Mouse (Mus musculus): ENCODE measurements around the gene Pnpla6.

Gene Pnpla6

GRCm38 (mm10) chr8:3515260-3515671 lies at the start of gene Pnpla6:
Gene Pnpla6, plus strand, starts transcription at chr8:3515384.
- peak; percentile 84 for DNase-seq (ENCODE audit: low spot score)

- DNase-seq (ENCODE audit: low spot score) = peak; percentile 100
Observed at GRCm38 (mm10) chr8:3467006-3467885, 47.9 kb upstream of the Pnpla6 start, which contains the start of gene Pex11g. Gene Pex11g, minus strand, starts transcription at chr8:3467680.

- peak; percentile 25 for DNase-seq (ENCODE audit: low spot score)
Observed at GRCm38 (mm10) chr8:3467886-3468545, 47.2 kb upstream of the Pnpla6 start.

GRCm38 (mm10) chr8:3468838-3469237 lies 46.3 kb upstream of the Pnpla6 start:
- no peak for DNase-seq (ENCODE audit: low spot score)

- no peak for DNase-seq (ENCODE audit: low spot score)
Observed at GRCm38 (mm10) chr8:3470562-3470961, 44.6 kb upstream of the Pnpla6 start, which contains the start of gene Tex45. Gene Tex45, plus strand, starts transcription at chr8:3470862.

- DNase-seq (ENCODE audit: low spot score) = peak; percentile 29
Observed at GRCm38 (mm10) chr8:3475715-3476429, 39.3 kb upstream of the Pnpla6 start.

GRCm38 (mm10) chr8:3480221-3480785 lies 34.9 kb upstream of the Pnpla6 start:
- DNase-seq (ENCODE audit: low spot score) = no peak

GRCm38 (mm10) chr8:3481605-3482004 lies 33.6 kb upstream of the Pnpla6 start:
- DNase-seq (ENCODE audit: low spot score) = no peak

GRCm38 (mm10) chr8:3482240-3482740 lies 32.9 kb upstream of the Pnpla6 start:
- no peak for DNase-seq (ENCODE audit: low spot score)

- DNase-seq (ENCODE audit: low spot score) = no peak
Observed at GRCm38 (mm10) chr8:3483546-3483945, 31.6 kb upstream of the Pnpla6 start.

- no peak for DNase-seq (ENCODE audit: low spot score)
Observed at GRCm38 (mm10) chr8:3485192-3485591, 30.0 kb upstream of the Pnpla6 start.

GRCm38 (mm10) chr8:3492901-3493844 lies 22.0 kb upstream of the Pnpla6 start, which contains the start of gene Zfp358:
Gene Zfp358, plus strand, starts transcription at chr8:3493138.
- peak; percentile 87 for DNase-seq (ENCODE audit: low spot score)

GRCm38 (mm10) chr8:3493845-3494208 lies 21.4 kb upstream of the Pnpla6 start:
- no peak for DNase-seq (ENCODE audit: low spot score)

GRCm38 (mm10) chr8:3495578-3496427 lies 19.4 kb upstream of the Pnpla6 start:
- no peak for DNase-seq (ENCODE audit: low spot score)

- no peak for DNase-seq (ENCODE audit: low spot score)
Observed at GRCm38 (mm10) chr8:3496428-3496748, 18.8 kb upstream of the Pnpla6 start.

- no peak for DNase-seq (ENCODE audit: low spot score)
Observed at GRCm38 (mm10) chr8:3498583-3498982, 16.6 kb upstream of the Pnpla6 start.

GRCm38 (mm10) chr8:3499751-3500150 lies 15.4 kb upstream of the Pnpla6 start:
- DNase-seq (ENCODE audit: low spot score) = no peak

- DNase-seq (ENCODE audit: low spot score) = peak; percentile 100
Observed at GRCm38 (mm10) chr8:3500235-3501090, 14.7 kb upstream of the Pnpla6 start, which contains the start of gene Mcoln1. Gene Mcoln1, plus strand, starts transcription at chr8:3500457.

- DNase-seq (ENCODE audit: low spot score) = no peak
Observed at GRCm38 (mm10) chr8:3502217-3502616, 13.0 kb upstream of the Pnpla6 start.

All from retina, embryonic 14.5 days (tissue).